9 mouse cellular contexts compared by ENCODE assay signal in genomic region chr2:133436913-133437843, GRCm38 (mm10).
DNase-seq lines count a peak whose midpoint lies in the region; ATAC-seq lines count a peak whose summit lies in the region.
"Had no signal": no experiment of that assay in that cellular context is flagged by ENCODE, and none has a peak within 500 bp of the region (broad histone marks: within the 10 kb centered on the region; RNA-seq: fewer than 3 reads in every experiment).

No protein-coding gene starts in this region.

- H3K4me3 ChIP-seq in midbrain, embryonic 12.5 days: no peak overlapping the region
- no peak overlapping the region for H3K4me3 ChIP-seq in midbrain, embryonic 10.5 days
- H3K4me3 ChIP-seq in stomach, embryonic 14.5 days (ENCODE audit: low read depth, low read length): 0 out of 2 replicates have a peak overlapping the region, but pooled peaks have one; percentile 5
- H3K4me3 ChIP-seq: liver, embryonic 13.5 days had no signal

- H3K36me3 ChIP-seq in midbrain, embryonic 12.5 days: no peaks in the 10 kb centered on the region
- no peaks in the 10 kb centered on the region for H3K36me3 ChIP-seq in midbrain, embryonic 10.5 days
- no peaks in the 10 kb centered on the region for H3K36me3 ChIP-seq in stomach, embryonic 14.5 days (ENCODE audit: control insufficient read depth, insufficient read depth, low read length)
- H3K36me3 ChIP-seq: liver, embryonic 13.5 days had no signal

- no peaks in the 10 kb centered on the region for H3K27me3 ChIP-seq in midbrain, embryonic 12.5 days
- no peaks in the 10 kb centered on the region for H3K27me3 ChIP-seq in midbrain, embryonic 10.5 days (ENCODE audit: low read depth, poor library complexity, severe bottlenecking)
- H3K27me3 ChIP-seq in stomach, embryonic 14.5 days (ENCODE audit: control insufficient read depth, insufficient read depth, low read length): no peaks in the 10 kb centered on the region
- H3K27me3 ChIP-seq: liver, embryonic 13.5 days had no signal

- H3K27ac ChIP-seq in midbrain, embryonic 12.5 days (replicated peaks): no peak overlapping the region
- no peak overlapping the region for H3K27ac ChIP-seq in midbrain, embryonic 10.5 days (replicated peaks)
- no peak overlapping the region for H3K27ac ChIP-seq in stomach, embryonic 14.5 days (ENCODE audit: low read length)
- H3K27ac ChIP-seq: liver, embryonic 13.5 days had no signal

- no peaks in the 10 kb centered on the region for H3K9me3 ChIP-seq in midbrain, embryonic 12.5 days
- no peaks in the 10 kb centered on the region for H3K9me3 ChIP-seq in midbrain, embryonic 10.5 days (replicated peaks)
- no peaks in the 10 kb centered on the region for H3K9me3 ChIP-seq in stomach, embryonic 14.5 days (ENCODE audit: control insufficient read depth, low read depth, low read length)
- H3K9me3 ChIP-seq: liver, embryonic 13.5 days had no signal

- peaks cover 6% of the 10 kb centered on the region; the same call in 1 of the 2 replicates for H3K4me1 ChIP-seq in midbrain, embryonic 12.5 days
- no peaks in the 10 kb centered on the region for H3K4me1 ChIP-seq in midbrain, embryonic 10.5 days
- no peaks in the 10 kb centered on the region for H3K4me1 ChIP-seq in stomach, embryonic 14.5 days (ENCODE audit: control insufficient read depth, insufficient read depth, low read length)

- no peak overlapping the region for H3K9ac ChIP-seq in midbrain, embryonic 12.5 days (replicated peaks)
- no peak overlapping the region for H3K9ac ChIP-seq in stomach, embryonic 14.5 days (replicated peaks; ENCODE audit: low read depth, low read length)
- H3K9ac ChIP-seq: liver, embryonic 13.5 days had no signal

- peak; percentile 90 for ATAC-seq in frontal cortex, adult (ENCODE audit: low TSS enrichment)
- peak; percentile 41; the same call in 1 of the 2 replicates for ATAC-seq in midbrain, embryonic 12.5 days (ENCODE audit: low FRiP score, low read depth)
- no peak; the same call in 1 of the 2 replicates for ATAC-seq in stomach, embryonic 14.5 days (ENCODE audit: insufficient number of reproducible peaks, insufficient read depth, low FRiP score, low read depth)
- ATAC-seq in erythroid progenitor cell, adult 5-6 weeks (replicated peaks; ENCODE audit: low FRiP score, poor library complexity, severe bottlenecking): no peak

- 80% methylated on average over 22 of the region's 22 CpGs for WGBS in midbrain, embryonic 12.5 days
- 82% methylated on average over 22 of the region's 22 CpGs for WGBS in midbrain, embryonic 10.5 days
- 57% methylated on average over 22 of the region's 22 CpGs for WGBS in stomach, embryonic 14.5 days

- H3K4me2 ChIP-seq in midbrain, embryonic 12.5 days (replicated peaks): no peak overlapping the region
- H3K4me2 ChIP-seq in stomach, embryonic 14.5 days (replicated peaks; ENCODE audit: low read depth, low read length): 0 out of 2 replicates have a peak overlapping the region, but pooled peaks have one; percentile 7
- H3K4me2 ChIP-seq: liver, embryonic 13.5 days had no signal

- no peak for DNase-seq in frontal cortex, postnatal 10 days (ENCODE audit: low spot score in 2 of 2)
- DNase-seq in midbrain, embryonic 10.5 days (ENCODE audit: low spot score): no peak
- DNase-seq in layer of hippocampus, postnatal 25 days (ENCODE audit: extremely low spot score in 1 of 2, low spot score in 1 of 2): peak; percentile 6 to 7
- DNase-seq in ovary, postnatal 10 days (ENCODE audit: low spot score): no peak
- DNase-seq: liver, embryonic 13.5 days had no signal

Comparison
In these comparisons a context has a peak if more than half of its experiments do, and no peak if none do; other contexts are left out.
1. ATAC-seq: peak in frontal cortex, adult (single experiment) and midbrain, embryonic 12.5 days (single experiment); none in stomach, embryonic 14.5 days (single experiment) and erythroid progenitor cell, adult 5-6 weeks (single experiment).
2. DNase-seq: peak in layer of hippocampus, postnatal 25 days (2 of 2); none in frontal cortex, postnatal 10 days (0 of 2), midbrain, embryonic 10.5 days (single experiment) and ovary, postnatal 10 days (single experiment).